Mouse (Mus musculus) ovary, postnatal 10 days (tissue): ENCODE data around the gene Jaml.

Experiments
- DNase-seq: peaks from one replicate; pipeline ENCODE4 v3.0.0; 2022; ENCODE audit warnings: low spot score

Gene Jaml

GRCm38 (mm10) chr9:45083132-45083531, 4.1 kb downstream of the Jaml start:
- DNase-seq, result no peak

GRCm38 (mm10) chr9:45084556-45084955, 5.6 kb downstream of the Jaml start:
- no peak for DNase-seq

- no peak for DNase-seq
Measured at GRCm38 (mm10) chr9:45085741-45086690, 7.0 kb downstream of the Jaml start.

- no peak for DNase-seq
Measured at GRCm38 (mm10) chr9:45088040-45088439, 9.1 kb downstream of the Jaml start.

GRCm38 (mm10) chr9:45090811-45091210, 11.8 kb downstream of the Jaml start:
- DNase-seq, result no peak

GRCm38 (mm10) chr9:45092641-45093040, 13.7 kb downstream of the Jaml start:
- no peak for DNase-seq

- no peak for DNase-seq
Measured at GRCm38 (mm10) chr9:45095149-45095937, 16.4 kb downstream of the Jaml start.

- no peak for DNase-seq
Measured at GRCm38 (mm10) chr9:45097877-45098276, 18.9 kb downstream of the Jaml start.

GRCm38 (mm10) chr9:45098426-45098825, 19.4 kb downstream of the Jaml start:
- no peak for DNase-seq

GRCm38 (mm10) chr9:45102528-45102927, 23.5 kb downstream of the Jaml start:
- DNase-seq, result no peak

- no peak for DNase-seq
Measured at GRCm38 (mm10) chr9:45103211-45103979, 24.4 kb downstream of the Jaml start.

- no peak for DNase-seq
Measured at GRCm38 (mm10) chr9:45105596-45106374, 26.8 kb downstream of the Jaml start.

- no peak for DNase-seq
Measured at GRCm38 (mm10) chr9:45115706-45116105, 36.7 kb downstream of the Jaml start.

- no peak for DNase-seq
Measured at GRCm38 (mm10) chr9:45116819-45117218, 37.8 kb downstream of the Jaml start.

GRCm38 (mm10) chr9:45117741-45118431, 38.9 kb downstream of the Jaml start, which contains the start of gene Scn2b:
TSS of gene Scn2b (plus strand) at chr9:45117782.
- no peak for DNase-seq

GRCm38 (mm10) chr9:45118552-45118951, 39.6 kb downstream of the Jaml start:
- no peak for DNase-seq

GRCm38 (mm10) chr9:45119316-45119953, 40.5 kb downstream of the Jaml start:
- no peak for DNase-seq

GRCm38 (mm10) chr9:45119954-45120530, 41.1 kb downstream of the Jaml start:
- no peak for DNase-seq

GRCm38 (mm10) chr9:45120567-45120966, 41.6 kb downstream of the Jaml start:
- DNase-seq, result no peak

- no peak for DNase-seq
Measured at GRCm38 (mm10) chr9:45121001-45121400, 42.0 kb downstream of the Jaml start.
